Mouse (Mus musculus) thymus, postnatal 14 days (tissue): ENCODE results near the gene Rep15.

Experiments used
- DNase-seq: peaks from one replicate; pipeline ENCODE4 v3.0.0; 2021

The Rep15 gene

DNA sequence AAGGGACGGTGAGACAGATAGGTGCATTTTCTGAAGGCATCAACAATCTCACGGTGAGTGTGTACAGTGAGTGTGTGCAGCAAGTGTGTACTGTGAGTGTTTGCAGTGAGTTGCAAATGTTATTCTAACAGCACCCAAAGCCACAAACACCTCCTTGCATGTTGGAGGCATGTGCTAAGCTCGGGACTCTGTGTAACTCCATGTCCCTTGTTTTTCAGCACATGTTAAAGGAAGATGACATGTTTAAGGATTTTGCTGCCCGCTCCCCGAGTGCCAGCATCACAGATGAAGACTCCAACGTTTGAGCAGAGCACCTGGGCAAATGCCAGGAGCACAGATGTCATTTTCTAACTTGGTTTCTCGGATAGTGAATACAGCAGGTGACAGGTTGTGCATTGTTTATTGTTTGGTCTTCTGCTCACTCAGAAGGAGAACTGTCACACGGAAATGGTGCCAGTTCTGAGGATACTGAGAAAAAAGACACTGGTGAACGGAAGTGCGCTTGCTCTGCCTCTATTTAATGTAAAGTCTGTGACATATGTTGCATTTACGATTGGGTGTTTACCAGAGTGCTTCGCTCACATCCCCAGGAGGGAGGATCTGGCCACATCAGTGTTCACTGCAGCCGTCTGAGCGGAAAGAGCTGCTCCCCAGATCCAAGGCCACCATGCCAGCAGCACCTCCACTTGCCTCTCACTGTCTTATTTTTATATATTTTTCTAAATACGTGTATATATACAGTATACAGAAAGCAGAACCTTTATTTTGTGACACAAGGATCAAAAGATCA is 2.1 kb upstream of the Rep15 start:
- no peak for DNase-seq

DNA sequence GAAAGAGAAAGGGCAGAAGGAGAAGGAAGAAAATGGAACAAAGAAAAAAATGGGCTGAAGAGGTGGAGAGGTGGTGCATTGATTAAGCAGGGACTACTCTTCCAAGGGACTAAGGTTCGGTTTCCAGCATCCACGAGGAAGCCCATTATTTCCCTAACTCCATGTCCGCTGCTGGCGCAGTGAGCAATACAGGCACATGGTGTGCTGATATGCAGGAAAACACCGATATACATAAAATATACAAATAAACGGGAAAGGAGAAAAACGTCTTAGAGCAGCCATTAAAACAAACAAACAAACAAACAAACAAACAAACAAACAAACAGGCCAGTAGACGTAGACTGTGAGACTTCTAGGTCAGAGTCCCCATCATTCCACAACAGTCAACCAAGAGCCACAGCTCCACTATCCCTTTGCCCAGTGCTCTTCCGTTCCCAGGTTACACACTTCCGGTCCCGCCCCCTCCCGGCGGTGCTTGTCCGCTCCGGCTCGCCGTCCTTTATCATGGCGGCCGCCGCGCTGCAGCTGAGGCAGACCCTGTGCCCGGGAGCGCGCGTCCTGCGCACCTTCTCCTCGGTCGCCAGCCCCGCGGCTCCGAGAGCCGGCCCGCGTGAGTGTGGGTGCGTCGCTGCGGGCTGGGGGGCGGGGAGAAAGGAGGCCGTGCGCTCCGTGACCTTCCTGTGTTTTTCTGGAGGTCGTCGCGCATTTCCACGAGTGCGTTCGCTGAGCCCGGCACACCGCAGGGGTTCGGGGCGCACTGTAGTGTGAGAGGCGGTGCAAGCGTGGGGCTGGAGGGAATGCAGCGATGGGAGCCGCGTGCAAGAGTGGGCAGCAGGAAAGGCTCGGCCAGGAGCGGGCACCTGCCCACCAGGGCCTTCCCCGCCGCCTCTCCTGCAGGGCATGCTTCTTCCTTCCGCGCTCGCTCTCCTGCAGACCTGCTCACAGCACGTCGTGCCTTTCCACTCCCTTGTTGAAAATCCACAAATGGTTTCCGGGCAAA is 10.2 kb downstream of the Rep15 start, which contains the start of gene Mrps35:
Gene Mrps35 (plus strand): TSS at position 474 of the 1,000 bp plus-strand sequence.
- peak; percentile 92 for DNase-seq

DNA sequence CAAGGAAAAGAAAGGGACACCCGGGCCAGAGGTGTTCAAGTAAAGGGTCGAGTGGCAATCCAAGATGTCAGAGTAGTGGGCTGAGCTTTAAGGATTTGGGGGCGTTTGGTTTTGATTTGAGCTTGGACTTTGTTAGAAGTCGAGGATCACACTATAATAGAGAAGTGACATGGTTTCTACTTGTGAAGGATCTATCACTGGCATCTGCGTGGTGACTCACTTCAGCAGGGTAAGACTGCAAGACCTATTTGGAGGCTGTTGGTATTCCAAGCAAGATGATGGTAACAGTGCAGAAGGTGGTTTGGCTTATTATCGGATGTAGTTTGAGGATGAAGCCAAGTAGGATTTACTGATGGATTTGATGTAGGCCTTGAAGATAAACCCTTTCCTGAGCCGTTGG is 11.2 kb downstream of the Rep15 start:
- no peak for DNase-seq

DNA sequence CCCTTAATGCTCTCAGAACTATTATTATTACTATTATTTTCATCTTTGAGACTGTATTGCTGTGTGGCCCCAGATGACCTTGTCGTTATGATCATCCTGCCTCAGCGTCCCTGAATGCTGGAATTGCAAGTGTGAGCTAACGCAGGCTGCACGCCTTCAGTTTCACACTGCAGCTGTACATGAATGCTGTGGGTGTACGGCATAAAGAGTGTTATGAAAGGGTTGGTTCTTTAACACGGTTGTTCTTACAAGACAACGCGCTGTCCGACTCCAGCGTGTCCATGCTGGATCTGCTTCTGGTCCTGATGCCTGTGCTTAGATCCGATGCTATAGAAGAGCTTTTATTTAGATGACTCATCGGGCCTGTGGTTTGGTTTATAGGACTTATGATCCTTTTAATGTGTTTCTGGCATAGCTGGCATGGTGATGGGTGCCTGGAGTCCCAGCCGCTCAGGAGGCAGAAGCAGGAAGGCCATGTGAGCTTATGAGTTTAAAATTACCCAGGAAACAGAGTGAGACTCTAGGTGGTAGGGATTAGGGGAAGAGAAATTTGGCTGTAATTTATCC is 16.9 kb downstream of the Rep15 start:
- DNase-seq = no peak

DNA sequence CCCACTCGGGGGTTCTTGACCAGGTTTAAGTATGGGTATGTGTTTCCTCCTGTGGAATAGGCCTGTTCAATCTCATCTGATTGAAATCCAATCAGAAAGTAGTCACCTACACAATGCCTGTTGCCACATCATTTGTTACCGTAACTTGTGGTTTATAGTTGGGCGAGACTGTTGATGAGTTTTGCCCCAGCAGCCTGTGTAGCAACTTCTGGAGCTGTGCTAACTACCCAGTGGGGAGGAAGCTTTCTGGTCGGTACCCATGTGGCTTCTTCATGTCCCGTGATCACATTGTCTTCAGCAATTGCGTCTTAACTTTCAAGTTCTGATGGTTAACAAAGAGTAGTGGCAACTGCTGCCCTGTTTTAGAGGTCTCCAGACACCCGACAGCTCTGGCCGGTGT is 19.3 kb downstream of the Rep15 start:
- no peak for DNase-seq

DNA sequence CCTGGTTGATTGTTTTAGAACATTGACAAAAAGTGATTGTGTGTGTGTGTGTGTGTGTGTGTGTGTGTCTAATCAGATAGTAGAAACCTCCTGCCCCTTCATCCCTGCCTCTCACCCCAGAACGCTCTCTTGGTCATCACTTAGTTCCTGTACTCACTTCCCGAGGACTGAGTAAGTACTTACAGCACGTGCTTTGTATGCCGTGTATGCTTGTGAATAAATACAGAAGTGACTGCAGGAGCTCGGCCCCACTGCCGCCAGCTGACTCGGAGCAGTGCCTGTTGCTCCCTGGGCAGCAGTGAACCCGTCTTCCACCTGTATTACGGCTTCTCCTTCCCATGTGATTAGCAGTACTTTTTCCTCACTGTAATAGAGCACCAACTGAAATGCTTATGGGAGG is 20.1 kb downstream of the Rep15 start:
- DNase-seq = no peak

DNA sequence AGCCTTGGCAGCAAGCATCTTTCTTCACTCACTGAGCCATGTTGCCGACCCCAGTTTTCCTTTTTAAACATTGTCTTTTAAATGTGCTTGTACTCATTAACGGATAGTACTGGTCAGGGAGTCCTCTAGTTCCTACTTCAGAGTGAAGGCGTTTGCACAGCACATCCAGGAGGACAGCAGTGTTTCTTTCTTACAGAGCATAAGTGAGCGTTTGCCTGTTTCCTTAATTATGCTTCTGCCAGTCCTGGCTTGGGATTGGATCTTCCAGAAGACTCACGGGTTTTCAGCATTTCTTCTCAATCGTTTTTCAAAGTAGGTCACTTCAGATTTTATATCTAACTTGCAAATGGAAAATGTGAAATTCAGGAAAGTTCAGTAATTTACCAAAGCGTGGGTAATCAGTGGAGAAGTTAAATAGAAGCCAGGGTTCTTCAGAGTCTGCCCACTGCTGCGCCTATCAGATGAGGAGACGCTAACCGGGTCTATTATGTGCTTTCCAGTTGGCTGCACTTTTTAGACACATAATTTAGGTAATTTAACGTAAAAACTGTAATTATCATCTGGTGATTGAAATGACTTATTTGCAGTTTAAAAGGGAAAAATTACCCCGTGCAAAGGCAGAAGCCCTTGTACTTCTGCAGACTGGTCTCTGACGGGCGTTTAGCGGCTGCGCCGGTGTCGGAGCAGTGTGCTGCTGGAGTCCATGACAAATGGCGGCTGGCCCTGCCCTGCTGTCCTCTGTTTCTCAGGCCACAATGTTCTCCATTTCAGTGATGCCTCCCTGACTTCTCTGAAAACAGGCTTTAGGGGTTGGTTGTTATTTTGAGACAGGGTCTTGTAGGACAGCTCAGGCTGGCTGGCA is 21.6 kb downstream of the Rep15 start:
- no peak for DNase-seq

DNA sequence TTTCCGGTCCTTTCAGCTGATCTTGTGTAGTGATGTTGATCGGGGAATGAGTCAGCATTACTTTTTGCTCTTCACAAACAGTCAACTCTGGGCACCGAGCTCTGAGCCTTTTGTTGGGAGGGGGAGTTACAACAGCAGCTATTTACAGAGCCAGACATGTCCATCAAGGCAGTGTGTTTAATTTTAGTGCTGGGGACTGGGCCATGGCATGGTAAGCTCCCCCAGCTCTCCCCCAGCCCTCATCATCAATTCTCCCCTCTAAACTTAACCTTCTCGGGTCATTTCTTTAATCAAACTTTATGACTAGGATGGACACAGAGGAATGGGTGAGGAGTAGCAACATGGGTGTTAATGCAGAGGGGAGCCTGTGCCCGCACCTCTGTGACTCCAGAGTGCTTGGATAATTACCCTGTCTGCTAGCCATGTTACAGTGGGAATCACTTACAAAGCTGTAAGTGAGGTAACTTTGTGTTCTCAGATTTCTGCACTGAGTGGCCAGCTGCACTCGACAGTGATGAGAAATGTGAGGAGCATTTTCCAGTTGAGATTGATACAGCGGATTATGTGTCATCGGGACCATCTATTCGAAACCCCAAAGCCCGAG is 23.1 kb downstream of the Rep15 start:
- no peak for DNase-seq

DNA sequence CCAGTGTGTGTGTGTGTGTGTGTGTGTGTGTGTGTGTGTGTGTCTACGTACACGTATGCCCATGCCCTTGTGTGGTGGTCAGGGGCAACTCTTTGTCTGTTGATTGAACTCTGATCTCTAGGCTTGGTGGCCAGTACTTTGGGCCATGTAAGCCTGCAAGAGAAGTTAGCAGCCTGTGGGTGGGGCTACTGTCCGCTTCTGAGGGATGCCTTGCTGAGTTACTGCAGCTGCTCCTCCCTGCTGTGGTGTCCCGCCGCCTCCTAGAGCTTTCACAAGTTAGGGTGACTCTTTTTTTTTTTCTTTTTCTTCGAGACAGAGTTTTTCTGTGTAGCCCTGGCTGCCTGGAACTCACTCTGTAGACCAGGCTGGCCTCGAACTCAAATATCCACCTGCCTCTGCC is 26.9 kb downstream of the Rep15 start:
- no peak for DNase-seq

DNA sequence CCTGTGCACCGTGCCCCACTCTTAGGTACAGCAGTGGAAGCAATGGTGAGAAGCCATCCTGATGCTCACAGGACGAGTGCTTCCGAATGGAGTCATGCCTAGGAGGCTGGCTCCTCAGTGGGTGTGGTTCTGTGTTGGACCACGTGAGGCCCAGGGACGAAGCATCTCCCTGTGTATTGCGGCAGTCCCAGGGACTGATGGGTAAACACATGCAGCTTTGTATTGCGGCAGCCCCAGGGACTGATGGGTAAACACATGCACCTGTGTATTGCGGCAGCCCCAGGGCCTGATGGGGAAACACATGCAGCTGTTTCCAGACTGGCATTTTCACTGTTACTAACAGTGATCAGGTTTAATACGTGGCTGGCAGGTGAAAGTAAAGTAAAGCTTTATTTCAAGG is 29.2 kb downstream of the Rep15 start:
- no peak for DNase-seq

DNA sequence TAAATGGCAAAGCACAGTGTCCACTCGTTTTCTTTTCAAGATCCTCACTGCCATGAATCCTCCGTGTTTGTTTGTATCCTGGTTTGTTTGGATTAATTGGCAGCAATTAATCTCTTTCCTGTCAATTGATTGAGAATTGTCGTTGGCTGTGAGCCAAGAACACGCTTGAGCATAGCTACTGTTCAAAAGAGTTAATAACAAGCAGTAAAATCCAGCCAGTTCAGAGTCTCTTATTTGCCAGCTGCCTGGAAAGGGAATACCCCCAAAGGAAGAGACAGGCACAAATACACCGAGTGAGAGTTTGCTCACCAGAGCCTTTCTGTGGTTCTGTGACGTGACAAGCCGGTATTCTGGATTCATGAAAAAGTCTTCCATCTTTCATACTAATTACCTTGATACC is 29.6 kb downstream of the Rep15 start:
- DNase-seq = no peak

DNA sequence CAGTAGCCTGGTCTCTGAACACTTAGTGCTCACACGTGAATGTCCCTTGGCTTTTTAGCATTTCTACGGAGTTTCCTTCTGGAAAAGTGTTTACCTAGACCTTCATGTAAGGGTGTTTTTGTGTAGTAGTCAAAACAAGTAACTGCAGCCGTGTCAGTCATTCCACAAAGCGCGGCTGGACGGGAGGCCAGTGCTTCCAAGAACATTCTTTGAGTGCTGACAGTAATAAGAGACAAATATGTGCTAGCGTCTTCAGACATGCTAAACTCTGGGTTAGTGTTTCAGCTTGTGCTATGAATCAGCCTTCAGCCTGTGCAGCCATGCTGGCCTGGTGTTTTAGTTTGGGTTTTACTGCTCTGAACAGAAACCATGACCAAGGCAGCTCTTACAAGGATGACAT is 30.3 kb downstream of the Rep15 start:
- DNase-seq = no peak

DNA sequence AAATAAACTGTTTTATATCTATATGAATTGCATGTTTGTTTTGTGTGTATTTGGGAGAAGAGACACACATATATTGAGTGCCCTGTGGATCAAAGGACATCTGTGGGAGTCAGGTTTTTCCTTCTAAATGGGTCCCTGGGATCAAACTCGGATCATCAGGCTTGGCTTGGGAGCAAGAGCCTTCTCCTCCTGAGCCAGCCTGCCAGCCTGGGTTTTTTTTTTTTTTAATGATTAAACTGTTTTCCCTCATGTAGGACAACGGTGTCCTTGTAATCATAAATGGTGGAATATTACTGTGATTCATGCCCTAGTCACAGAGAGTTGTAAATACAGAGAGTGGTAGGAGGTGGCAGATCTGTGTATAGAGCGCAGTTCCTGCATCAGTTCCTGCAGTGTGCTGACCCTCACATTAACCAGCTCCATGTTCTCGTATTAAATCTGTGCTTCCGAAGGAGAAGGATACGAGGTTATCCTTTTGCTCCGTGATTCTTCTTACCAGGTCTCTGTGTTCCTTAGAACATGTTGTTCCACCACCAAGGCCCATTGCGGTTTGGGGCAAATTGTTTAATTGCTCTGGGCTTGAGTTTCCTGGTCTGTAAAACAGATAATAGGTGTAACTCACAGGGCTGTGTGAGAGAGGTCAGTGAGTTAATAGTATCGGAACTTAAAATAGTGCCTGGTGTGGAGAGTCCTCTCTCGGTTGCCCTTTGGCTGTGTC is 32.0 kb downstream of the Rep15 start:
- DNase-seq = no peak

DNA sequence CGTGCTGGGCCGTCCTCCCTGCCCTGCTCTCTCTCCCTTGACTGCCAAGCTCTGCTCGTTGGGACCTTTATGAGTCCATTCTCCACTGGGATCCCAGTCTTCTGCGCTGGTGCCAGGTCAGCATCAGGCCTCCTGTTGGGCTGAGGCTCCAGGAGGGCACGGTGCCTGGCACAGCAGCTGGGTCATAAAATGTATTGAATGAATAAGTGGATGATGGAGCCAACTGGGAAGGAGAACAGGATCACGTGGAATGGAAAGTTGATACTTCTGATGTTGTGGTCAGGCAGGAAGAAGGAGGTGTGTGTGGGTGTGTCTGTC is 32.5 kb downstream of the Rep15 start:
- no peak for DNase-seq

DNA sequence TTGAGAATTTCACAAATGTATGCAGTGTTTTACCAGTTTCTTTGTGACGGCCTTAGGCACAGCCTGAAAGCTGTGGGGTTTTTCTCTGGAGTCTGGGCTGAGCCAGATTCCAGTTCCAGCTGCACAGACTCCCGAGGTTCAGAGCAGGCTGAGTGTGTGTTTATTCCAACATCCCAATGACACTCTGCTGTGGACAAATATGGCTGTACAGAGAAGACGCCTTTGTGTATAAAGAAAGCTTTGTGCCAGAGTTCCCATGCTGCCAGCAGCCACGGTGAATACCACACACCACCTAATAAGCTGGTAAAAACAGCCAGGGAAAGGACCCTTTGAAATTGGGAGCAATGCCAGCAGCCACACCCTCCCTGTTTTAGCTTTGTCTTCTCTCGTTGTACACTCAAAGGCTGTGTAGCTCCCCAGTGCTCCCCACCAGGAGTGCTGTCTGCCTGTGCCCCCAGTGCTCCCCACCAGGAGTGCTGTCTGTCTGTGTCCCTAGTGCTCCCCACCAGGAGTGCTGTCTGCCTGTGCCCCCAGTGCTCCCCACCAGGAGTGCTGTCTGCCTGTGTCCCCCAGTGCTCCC is 43.5 kb downstream of the Rep15 start:
- DNase-seq = no peak

DNA sequence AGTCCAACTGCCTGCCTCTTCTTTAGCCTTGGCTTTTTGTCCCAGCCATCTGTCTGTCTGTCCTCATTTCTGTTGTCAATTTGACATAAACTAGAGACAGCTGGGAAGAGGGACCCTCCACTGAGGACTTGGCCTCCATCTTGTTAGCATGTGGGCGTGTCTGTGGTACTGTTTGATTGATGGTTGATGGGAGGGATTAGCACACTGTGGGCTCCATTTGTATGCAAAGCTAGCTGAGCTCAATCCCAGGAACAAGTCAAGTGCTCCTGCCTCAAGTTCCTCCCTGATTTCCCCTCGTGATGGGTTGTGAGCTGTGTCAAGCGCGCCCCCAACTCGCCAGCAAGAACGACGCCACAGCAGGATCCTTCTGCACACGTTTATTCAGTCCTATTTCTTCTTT is 44.5 kb downstream of the Rep15 start:
- no peak for DNase-seq

DNA sequence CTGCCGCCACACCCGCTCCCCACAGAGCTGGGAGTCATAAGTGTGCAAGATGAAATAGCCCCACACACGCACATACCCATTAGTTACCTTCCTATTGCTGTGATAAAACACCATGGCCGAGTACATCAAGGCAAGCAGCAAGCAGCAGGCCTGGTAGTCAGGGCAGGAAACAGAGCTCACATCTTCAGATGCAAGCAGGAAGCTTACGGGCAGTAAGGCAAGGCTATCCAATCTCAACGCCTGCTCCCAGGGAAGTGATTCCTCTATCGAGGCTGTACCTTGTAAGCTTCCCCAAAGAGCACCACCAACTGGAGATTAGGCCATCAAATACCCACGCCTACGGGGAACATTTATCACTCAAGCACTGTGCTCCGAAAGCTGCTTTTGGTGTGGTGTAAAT is 47.5 kb downstream of the Rep15 start:
- DNase-seq = no peak
